Mouse (Mus musculus) stomach, postnatal 0 days (tissue): ENCODE measurements around the gene Eif2a.

ENCODE experiments used
- CTCF ChIP-seq: IDR thresholded peaks from 2 replicates; pipeline ENCODE4 v1.5.1; 2016; ENCODE audit warnings: antibody characterized with exemption, low read depth, mild to moderate bottlenecking, moderate library complexity
- EP300 ChIP-seq: optimal IDR thresholded peaks from 2 replicates; pipeline ENCODE3; 2016; ENCODE audit warnings: antibody characterized with exemption

DNA sequence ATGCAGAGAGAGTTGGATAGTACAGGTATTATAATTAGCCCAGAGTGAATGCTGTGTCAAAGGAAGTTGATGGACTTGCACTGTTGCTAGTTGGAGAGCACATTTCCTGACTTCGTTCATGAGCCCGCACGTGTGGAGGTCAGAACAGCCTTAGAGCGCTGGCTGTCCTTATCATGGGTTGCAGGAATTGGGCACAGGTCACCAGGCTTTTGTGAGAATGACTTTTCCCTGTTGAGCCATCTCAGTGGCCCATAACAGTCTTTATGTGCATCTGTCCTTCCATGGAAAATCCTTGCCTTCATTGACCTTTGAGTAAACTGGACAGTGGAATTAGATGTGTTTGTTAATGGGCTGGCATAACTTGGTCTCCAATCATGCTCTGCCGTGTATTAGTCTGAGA, 56.7 kb downstream of the Eif2a start:
- no peak for TF ChIP-seq CTCF
- no peak for TF ChIP-seq EP300
